Mouse (Mus musculus) C2C12 (cell line): ENCODE measurements around the gene Serpinf2.

ENCODE experiments used
- CEBPB ChIP-seq: IDR thresholded peaks from one replicate; pipeline ENCODE4 v1.6.1; 2011; ENCODE audit warnings: low read depth, mild to moderate bottlenecking, control low read depth, moderate library complexity
- CTCF ChIP-seq: IDR thresholded peaks from one replicate; pipeline ENCODE4 v1.5.1; 2011; ENCODE audit not compliant: control insufficient read depth, insufficient read depth, insufficient read length
- MAX ChIP-seq: IDR thresholded peaks from one replicate; pipeline ENCODE4 v1.6.1; 2011; ENCODE audit warnings: mild to moderate bottlenecking, control low read depth
- MYOG ChIP-seq: IDR thresholded peaks from one replicate; pipeline ENCODE4 v1.6.1; 2011; ENCODE audit not compliant: control insufficient read depth, insufficient read length; ENCODE audit errors: extremely low read depth
- USF1 ChIP-seq: IDR thresholded peaks from one replicate; pipeline ENCODE4 v1.6.1; 2011; ENCODE audit warnings: low read depth, mild to moderate bottlenecking, control low read depth, moderate library complexity

DNA sequence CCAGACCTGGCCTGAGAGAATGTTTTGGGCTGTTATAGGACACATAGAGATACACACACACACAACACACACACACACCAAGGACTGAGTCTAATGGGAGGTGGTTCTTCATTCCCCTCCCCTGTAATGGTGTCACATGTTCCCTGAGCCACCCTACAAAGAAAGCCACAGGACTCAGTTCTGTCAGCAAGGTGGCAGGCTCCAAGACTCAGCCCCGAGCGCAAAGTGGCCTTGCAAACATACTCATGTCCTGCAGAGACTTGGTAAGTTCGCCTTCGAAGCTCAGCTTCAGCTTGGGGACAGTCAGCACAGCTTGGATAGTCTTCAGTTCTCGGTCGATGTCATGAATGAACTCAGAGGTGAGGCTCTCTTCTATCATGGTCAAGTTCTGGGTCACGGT lies 28.8 kb downstream of the Serpinf2 start:
- TF ChIP-seq CTCF, result no peak
- TF ChIP-seq MAX, result no peak
- TF ChIP-seq USF1, result no peak
- TF ChIP-seq CEBPB, result no peak
- no peak for TF ChIP-seq MYOG
